Mouse (Mus musculus) E14TG2a.4 (cell line): Measurements from ENCODE around the gene Krt36.

Experiments
- CTCF ChIP-seq: conservative IDR thresholded peaks from 2 replicates; pipeline ENCODE4 v1.5.1; 2014; ENCODE audit warnings: low read length
- POU5F1 ChIP-seq: IDR thresholded peaks from 2 replicates; pipeline ENCODE4 v1.6.1; 2014; ENCODE audit warnings: low read length, borderline replicate concordance

GRCm38 (mm10) chr11:100147566-100148353 lies 42.3 kb upstream of the Krt36 start:
- no peak for TF ChIP-seq CTCF
- no peak for TF ChIP-seq POU5F1
